Mouse (Mus musculus) granulocyte monocyte progenitor cell, adult 5-6 weeks (primary cell): ENCODE measurements around the gene Lysmd4. TPM values are rescaled to one million over a fixed set of nuclear protein-coding genes. Genes with fewer than 3 reads are reported as not detected.

Experiments
- ATAC-seq: replicated peaks from 2 replicates; pipeline ENCODE4 v1.8.0; 2016; ENCODE audit warnings: mild to moderate bottlenecking, moderate TSS enrichment, inconsistent platforms; ENCODE audit not compliant: poor library complexity, severe bottlenecking
- total RNA-seq, 2 experiments: library from RNA; stranded (forward) in 1 of 2; stranded (reverse) in 1 of 2; fragments of 200-712, 200-1000 nt in 1 of 2; fragments of >200 nt in 1 of 2; fragmentation: Nextera tagmentation in 1 of 2; gene quantifications; 2 replicates each; pipeline ENCODE4 v1.2.3; 2014 to 2017

Gene Lysmd4
- total RNA-seq (2014; fragmentation: Nextera tagmentation) (1.2 and 3.4 TPM in 2 replicates), total RNA-seq (2017) (4.0 and 5.8 TPM in 2 replicates)

GRCm38 (mm10) chr7:67222220-67222862, at the start of gene Lysmd4:
Gene Lysmd4 (plus strand): TSS chr7:67222544.
- ATAC-seq = peak; percentile 99

- ATAC-seq = no peak
Observed at GRCm38 (mm10) chr7:67173522-67174195, 48.7 kb upstream of the Lysmd4 start.

GRCm38 (mm10) chr7:67183786-67184185, 38.6 kb upstream of the Lysmd4 start:
- ATAC-seq = no peak

GRCm38 (mm10) chr7:67199412-67199811, 22.9 kb upstream of the Lysmd4 start:
- peak; percentile 81 for ATAC-seq

- ATAC-seq = no peak
Observed at GRCm38 (mm10) chr7:67203625-67204024, 18.7 kb upstream of the Lysmd4 start.

- no peak for ATAC-seq
Observed at GRCm38 (mm10) chr7:67205734-67206425, 16.5 kb upstream of the Lysmd4 start.

- ATAC-seq = no peak
Observed at GRCm38 (mm10) chr7:67206496-67206895, 15.8 kb upstream of the Lysmd4 start.

GRCm38 (mm10) chr7:67207701-67208100, 14.6 kb upstream of the Lysmd4 start:
- ATAC-seq = no peak

GRCm38 (mm10) chr7:67208317-67208716, 14.0 kb upstream of the Lysmd4 start:
- no peak for ATAC-seq

GRCm38 (mm10) chr7:67210004-67210833, 12.1 kb upstream of the Lysmd4 start:
- ATAC-seq = no peak

- ATAC-seq = no peak
Observed at GRCm38 (mm10) chr7:67211341-67211740, 11.0 kb upstream of the Lysmd4 start.

- no peak for ATAC-seq
Observed at GRCm38 (mm10) chr7:67211971-67212370, 10.4 kb upstream of the Lysmd4 start.

- no peak for ATAC-seq
Observed at GRCm38 (mm10) chr7:67213589-67213988, 8.8 kb upstream of the Lysmd4 start.

GRCm38 (mm10) chr7:67216351-67216750, 6.0 kb upstream of the Lysmd4 start:
- no peak for ATAC-seq

GRCm38 (mm10) chr7:67217025-67217424, 5.3 kb upstream of the Lysmd4 start:
- ATAC-seq = peak; percentile 87

- no peak for ATAC-seq
Observed at GRCm38 (mm10) chr7:67225943-67226625, 3.7 kb downstream of the Lysmd4 start.

GRCm38 (mm10) chr7:67227538-67227937, 5.2 kb downstream of the Lysmd4 start:
- no peak for ATAC-seq

GRCm38 (mm10) chr7:67228390-67228789, 6.0 kb downstream of the Lysmd4 start:
- no peak for ATAC-seq

- peak; percentile 78 for ATAC-seq
Observed at GRCm38 (mm10) chr7:67228891-67229602, 6.7 kb downstream of the Lysmd4 start.
